Mouse (Mus musculus) bone marrow macrophage, adult 2 months (primary cell): ENCODE results near the gene Tmigd1. TPM values are rescaled to one million over a fixed set of nuclear protein-coding genes. Genes with fewer than 3 reads are reported as not detected.

Source experiments
- H3K27ac ChIP-seq: 2 replicates; pipeline ENCODE4 v1.5.1; 2012; ENCODE audit warnings: low read depth, low read length; ENCODE audit not compliant: insufficient read depth
- H3K4me1 ChIP-seq: 2 replicates; pipeline ENCODE4 v1.6.1; 2012; ENCODE audit warnings: low read length; ENCODE audit not compliant: control insufficient read depth, insufficient read depth
- H3K4me3 ChIP-seq: 2 replicates; pipeline ENCODE4 v1.5.1; 2012; ENCODE audit warnings: mild to moderate bottlenecking, low read length, moderate library complexity; ENCODE audit not compliant: insufficient read depth
- CTCF ChIP-seq: IDR thresholded peaks from 2 replicates; pipeline ENCODE4 v1.5.1; 2012; ENCODE audit warnings: low read depth, mild to moderate bottlenecking, low read length, moderate library complexity
- POLR2A ChIP-seq: IDR thresholded peaks from 2 replicates; pipeline ENCODE4 v1.6.1; 2012; ENCODE audit warnings: mild to moderate bottlenecking, low read depth, low read length, borderline replicate concordance
- polyA plus RNA-seq: library from polyadenylated mRNA; stranded (reverse); fragments of >200 nt; gene quantifications from 2 replicates; pipeline ENCODE4 v1.2.4, GENCODE M21; 2012; ENCODE audit not compliant: missing spikeins, insufficient read depth, insufficient read length

Tmigd1 gene
- polyA plus RNA-seq, 1 experiment: not detected

DNA sequence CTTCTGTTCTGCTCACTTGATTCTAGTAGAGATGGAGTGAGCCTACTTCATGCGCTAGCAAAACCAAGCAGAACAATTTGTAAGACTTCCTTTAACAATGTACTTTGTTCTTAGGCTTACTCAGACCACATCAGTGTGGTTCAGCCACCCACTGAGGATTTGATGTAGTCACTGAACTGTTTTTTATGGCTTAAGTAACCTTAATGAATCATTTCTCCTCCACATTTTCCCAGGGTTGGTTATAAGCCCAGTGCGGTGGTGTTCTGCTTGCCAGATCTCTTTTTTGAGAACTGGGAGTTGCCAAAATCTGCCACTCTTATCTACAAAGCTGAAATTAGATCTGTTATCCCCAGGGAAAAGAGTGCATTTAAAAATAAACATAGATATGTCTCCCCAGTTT is 51.6 kb downstream of the Tmigd1 start:
- TF ChIP-seq POLR2A (no peak), CTCF (no peak)
- Histone ChIP-seq H3K4me3 (no peak overlapping the region), H3K4me1 (no peaks in the 10 kb centered on the region), H3K27ac (no peak overlapping the region)

DNA sequence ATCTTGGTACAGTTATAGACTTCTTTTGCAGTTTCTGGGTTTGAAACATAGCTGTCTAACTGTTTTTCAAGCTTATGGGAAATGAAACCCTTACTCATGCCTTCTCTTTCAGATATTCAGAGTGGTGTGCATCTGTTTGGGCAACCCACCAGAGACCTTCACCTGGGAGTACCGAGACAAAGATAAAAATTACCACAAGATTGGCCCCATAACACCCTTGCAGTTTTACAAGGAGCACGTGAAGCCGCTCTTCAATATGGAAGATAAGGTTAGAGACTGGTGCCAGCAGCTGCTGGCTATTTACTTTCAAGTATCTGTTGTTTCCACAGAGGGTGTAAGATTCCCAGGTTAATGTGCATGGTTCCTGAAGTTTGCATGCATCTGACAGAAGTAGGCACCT is 63.7 kb downstream of the Tmigd1 start:
- Histone ChIP-seq H3K4me1 (no peaks in the 10 kb centered on the region), H3K4me3 (no peak overlapping the region), H3K27ac (no peak overlapping the region)
- TF ChIP-seq POLR2A (no peak), CTCF (no peak)

Other genes starting within 250 kb of the Tmigd1 start
- gene Bhlha9, start 229.7 kb upstream of the Tmigd1 start, polyA plus RNA-seq: not detected in 2 replicates
- gene Trarg1, start 222.4 kb upstream of the Tmigd1 start, polyA plus RNA-seq: not detected in 2 replicates
- gene Gosr1, start 138.6 kb upstream of the Tmigd1 start, polyA plus RNA-seq: 34.7 and 48.6 TPM in 2 replicates
- 48.0 and 51.9 TPM in 2 replicates for gene Cpd, start 55.1 kb upstream of the Tmigd1 start, polyA plus RNA-seq
- gene Blmh, start 22.6 kb downstream of the Tmigd1 start, polyA plus RNA-seq: 44.1 and 52.0 TPM in 2 replicates
- not detected in 2 replicates for gene Slc6a4, start 96.4 kb downstream of the Tmigd1 start, polyA plus RNA-seq
- gene Nsrp1, start 176.3 kb downstream of the Tmigd1 start, polyA plus RNA-seq: 39.7 and 40.5 TPM in 2 replicates